Mouse (Mus musculus) megakaryocyte, adult 5-6 weeks (primary cell): Measurements from ENCODE around the gene Islr2. TPM values are rescaled to one million over a fixed set of nuclear protein-coding genes. Genes with fewer than 3 reads are reported as not detected.

Experiments
- ATAC-seq: 2 replicates; pipeline ENCODE4 v1.8.0; 2016; ENCODE audit warnings: mild to moderate bottlenecking, inconsistent platforms; ENCODE audit not compliant: poor library complexity, severe bottlenecking
- total RNA-seq, 2 experiments: library from RNA; stranded (forward) in 1 of 2; stranded (reverse) in 1 of 2; fragments of 153-499, 151-499 nt in 1 of 2; fragments of 221-1000, 200-1000 nt in 1 of 2; gene quantifications; 2 replicates each; pipeline versions ENCODE4 v1.2.3 to v1.2.4; 2015 to 2017

Gene Islr2
- total RNA-seq, 2 experiments from 2014 or later, result not detected

GRCm38 (mm10) chr9:58197781-58198701, 6.1 kb downstream of the Islr2 start:
- peak; percentile 70 for ATAC-seq

GRCm38 (mm10) chr9:58196610-58197567, 7.2 kb downstream of the Islr2 start:
- ATAC-seq, result no peak

- no peak for ATAC-seq
Observed at GRCm38 (mm10) chr9:58196141-58196540, 8.0 kb downstream of the Islr2 start.

GRCm38 (mm10) chr9:58195671-58196070, 8.4 kb downstream of the Islr2 start:
- no peak for ATAC-seq

- ATAC-seq, result no peak
Observed at GRCm38 (mm10) chr9:58194222-58194621, 9.9 kb downstream of the Islr2 start.

- no peak for ATAC-seq
Observed at GRCm38 (mm10) chr9:58184456-58184855, 19.7 kb downstream of the Islr2 start.

- ATAC-seq, result no peak
Observed at GRCm38 (mm10) chr9:58179390-58179789, 24.7 kb downstream of the Islr2 start.

- no peak for ATAC-seq
Observed at GRCm38 (mm10) chr9:58177165-58177564, 27.0 kb downstream of the Islr2 start.

GRCm38 (mm10) chr9:58175745-58176487, 28.2 kb downstream of the Islr2 start:
- ATAC-seq, result no peak

GRCm38 (mm10) chr9:58174818-58175251, 29.3 kb downstream of the Islr2 start:
- ATAC-seq, result no peak

- no peak for ATAC-seq
Observed at GRCm38 (mm10) chr9:58172863-58173262, 31.3 kb downstream of the Islr2 start.

- ATAC-seq, result no peak
Observed at GRCm38 (mm10) chr9:58169426-58169825, 34.7 kb downstream of the Islr2 start.

- no peak for ATAC-seq
Observed at GRCm38 (mm10) chr9:58168880-58169279, 35.2 kb downstream of the Islr2 start.

- ATAC-seq, result no peak
Observed at GRCm38 (mm10) chr9:58165779-58166178, 38.3 kb downstream of the Islr2 start.

- ATAC-seq, result no peak
Observed at GRCm38 (mm10) chr9:58163146-58163545, 41.0 kb downstream of the Islr2 start.

- no peak for ATAC-seq
Observed at GRCm38 (mm10) chr9:58162173-58162572, 41.9 kb downstream of the Islr2 start.

GRCm38 (mm10) chr9:58160315-58160714, 43.8 kb downstream of the Islr2 start:
- ATAC-seq, result no peak

- ATAC-seq, result no peak
Observed at GRCm38 (mm10) chr9:58159855-58160254, 44.3 kb downstream of the Islr2 start.

GRCm38 (mm10) chr9:58158541-58159311, 45.4 kb downstream of the Islr2 start:
- no peak for ATAC-seq

- ATAC-seq, result no peak
Observed at GRCm38 (mm10) chr9:58157838-58158237, 46.3 kb downstream of the Islr2 start.
